Mouse (Mus musculus): Measurements from ENCODE around the gene Fcgrt.

Fcgrt gene

DNA sequence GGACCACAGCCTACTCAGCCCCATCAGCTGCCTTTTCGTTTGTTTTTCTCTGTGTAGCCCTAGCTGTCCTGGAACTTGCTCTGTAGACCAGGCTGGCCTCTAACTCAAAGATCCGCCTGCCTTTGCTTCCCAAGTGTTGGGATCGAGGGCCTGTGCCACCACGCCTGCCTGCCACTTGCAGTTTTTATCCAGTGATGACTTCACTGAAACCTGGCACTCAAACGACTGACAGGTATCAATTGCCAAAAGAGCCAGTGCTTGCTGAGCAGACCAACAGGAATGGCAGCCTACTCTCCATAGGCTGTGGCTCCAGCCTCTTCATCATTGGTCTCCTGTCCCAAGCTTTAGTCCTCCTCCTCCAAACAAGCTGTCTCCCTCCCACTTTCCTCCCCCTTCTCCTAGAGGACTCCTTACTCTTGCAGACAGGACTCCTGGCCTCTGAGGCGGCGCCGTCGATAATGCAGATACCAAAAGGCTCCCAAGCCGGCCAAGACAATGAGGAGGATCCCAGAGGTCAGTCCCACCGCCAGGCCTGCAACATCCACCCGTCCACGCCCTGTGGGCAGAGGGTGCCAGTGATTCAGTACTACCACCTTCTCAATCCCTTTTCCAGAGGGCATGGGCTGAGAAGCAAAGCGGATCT is 47.2 kb downstream of the Fcgrt start:
- no peak for DNase-seq (ENCODE audit: low spot score in 2 of 2)

DNA sequence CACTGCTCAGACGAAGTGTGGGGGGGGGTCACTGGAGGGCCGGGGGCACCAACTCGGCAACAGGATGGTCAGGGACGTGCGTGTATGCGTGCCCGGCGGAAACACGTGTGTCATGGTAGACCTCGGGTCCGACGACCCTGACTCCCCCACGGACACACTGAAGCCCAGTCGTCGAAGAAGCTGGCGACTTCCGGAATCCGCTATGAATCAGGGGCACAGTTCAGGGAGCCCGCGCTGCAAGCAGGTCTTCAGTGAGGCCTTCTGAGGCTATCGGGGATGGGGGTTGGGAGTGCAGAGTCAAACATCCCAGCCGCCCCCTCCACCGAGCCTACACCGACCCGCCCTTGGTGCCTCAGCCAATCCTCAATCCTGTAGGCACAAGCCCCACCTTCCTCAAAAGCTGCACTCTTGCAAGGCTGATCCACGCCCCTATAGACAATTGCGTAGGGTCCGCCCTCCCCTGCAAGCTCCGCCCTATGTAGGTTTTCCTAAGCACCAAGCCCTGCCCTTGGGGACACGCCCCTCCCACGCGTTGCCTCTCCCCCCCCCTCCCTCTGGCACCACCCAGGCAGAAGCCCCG is 49.6 kb downstream of the Fcgrt start:
- DNase-seq (ENCODE audit: low spot score in 2 of 2) = peak; percentile 65 to 83

DNA sequence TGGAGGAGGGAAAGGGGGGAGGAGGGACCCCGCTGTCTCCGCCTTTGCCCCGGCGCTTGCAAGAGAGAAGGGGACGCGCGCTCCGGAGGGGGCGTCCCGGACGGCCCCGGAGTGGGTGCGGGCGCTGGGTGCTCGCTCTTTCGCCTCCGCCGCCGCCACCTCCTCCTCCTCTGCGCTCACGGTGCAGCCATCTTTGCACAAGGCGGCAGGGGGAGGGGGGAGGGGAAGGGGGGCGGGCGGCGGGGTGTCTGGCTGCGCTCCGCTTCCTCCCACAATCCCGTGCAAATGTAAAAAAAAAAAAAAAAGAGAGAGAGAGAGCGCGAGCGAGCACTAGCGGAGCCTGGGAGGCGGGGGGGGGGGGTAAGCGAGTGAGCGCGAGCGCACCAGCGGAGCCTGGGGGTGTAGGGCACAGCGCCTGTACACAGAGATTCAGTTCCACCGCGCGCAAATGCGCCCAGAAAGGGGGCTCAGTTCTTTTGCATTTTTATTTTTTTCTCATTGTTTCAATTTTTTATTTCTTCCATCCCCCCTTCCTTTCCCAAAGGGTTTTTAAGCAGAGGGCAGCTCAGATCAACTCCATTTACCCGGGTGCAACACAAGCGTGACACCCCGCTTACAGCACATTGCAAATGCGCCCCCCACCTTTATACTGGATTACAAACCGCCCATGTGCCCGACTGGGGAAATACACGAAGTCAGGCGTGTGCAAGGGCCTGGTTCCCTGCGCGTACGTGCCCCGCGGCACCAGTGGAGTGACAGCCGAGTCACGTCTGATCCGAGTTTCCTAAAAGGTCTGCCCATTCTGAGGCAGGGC is 50.3 kb downstream of the Fcgrt start:
- DNase-seq (ENCODE audit: low spot score in 2 of 2) = peak in 1 of 2 experiments; percentile 65

DNA sequence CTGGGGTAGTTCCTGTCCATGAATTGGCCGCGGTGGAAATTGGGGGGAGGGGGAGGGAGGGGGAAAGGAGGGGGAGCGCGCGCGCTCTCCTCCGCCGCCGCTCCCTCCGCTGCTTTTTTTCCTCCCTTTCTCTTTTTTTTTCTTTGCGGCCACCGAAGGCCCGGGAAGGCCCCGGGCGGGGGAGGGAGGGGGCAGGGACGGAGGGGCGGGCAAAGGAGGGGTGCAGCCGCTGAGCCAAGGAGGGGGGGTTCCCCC is 50.9 kb downstream of the Fcgrt start, which contains the start of gene Prr12:
TSS of gene Prr12 (minus strand) at position 20 of the 255 bp plus-strand sequence.
- DNase-seq (ENCODE audit: low spot score in 2 of 2) = no peak

DNA sequence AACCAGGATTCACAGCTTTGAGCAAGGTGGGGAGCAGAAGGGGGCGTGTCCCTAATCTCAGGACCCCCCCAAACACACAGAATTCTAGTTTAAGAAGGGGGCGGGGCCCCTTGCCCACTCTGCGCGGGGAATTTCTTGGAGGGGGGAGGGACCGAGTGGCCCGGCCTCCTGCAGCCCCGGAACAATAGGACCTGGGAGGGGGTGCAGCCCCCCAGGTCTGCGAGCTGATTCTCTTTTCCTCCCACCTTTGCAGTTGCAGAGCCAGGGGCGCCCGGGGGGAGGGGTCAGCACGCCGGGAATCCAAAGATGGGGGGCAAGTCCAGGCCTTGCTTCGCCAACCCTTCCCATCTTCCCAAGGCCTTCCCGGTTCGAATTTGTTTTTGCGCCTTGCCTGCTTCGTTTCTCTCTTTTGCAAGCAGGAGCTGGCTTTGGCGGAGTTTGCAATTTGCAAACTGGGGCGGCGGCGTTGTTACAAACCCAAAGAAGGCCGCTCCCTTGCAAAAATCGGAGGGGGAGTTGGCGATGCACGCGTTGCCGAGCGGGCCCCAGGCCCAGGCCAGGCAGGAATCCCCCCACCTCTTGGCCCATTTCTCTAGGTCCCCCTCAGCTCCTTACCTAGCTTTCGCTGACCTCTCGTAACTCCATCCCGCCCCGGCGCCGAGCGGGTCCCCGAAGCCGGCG is 51.3 kb downstream of the Fcgrt start:
- peak in 1 of 2 experiments; percentile 52 for DNase-seq (ENCODE audit: low spot score in 2 of 2)

DNA sequence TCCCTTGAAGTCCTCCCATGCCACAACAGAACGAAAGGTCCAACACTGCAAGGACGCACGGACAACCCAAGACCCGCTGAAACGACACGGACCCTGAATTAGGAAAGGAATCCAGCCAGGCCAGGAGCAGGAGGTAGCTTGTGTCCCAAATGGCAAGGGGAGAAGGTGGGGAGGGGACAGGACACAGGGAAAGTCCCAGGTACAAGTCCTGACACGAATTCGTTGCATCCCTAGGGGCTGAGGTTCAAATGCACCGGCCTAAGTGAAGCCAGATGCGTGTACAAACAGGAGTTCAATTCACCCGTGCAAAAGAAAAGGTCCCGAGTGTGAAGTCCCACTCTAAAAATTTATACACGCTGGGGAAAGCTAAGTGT is 52.1 kb downstream of the Fcgrt start:
- no peak for DNase-seq (ENCODE audit: low spot score in 2 of 2)

DNA sequence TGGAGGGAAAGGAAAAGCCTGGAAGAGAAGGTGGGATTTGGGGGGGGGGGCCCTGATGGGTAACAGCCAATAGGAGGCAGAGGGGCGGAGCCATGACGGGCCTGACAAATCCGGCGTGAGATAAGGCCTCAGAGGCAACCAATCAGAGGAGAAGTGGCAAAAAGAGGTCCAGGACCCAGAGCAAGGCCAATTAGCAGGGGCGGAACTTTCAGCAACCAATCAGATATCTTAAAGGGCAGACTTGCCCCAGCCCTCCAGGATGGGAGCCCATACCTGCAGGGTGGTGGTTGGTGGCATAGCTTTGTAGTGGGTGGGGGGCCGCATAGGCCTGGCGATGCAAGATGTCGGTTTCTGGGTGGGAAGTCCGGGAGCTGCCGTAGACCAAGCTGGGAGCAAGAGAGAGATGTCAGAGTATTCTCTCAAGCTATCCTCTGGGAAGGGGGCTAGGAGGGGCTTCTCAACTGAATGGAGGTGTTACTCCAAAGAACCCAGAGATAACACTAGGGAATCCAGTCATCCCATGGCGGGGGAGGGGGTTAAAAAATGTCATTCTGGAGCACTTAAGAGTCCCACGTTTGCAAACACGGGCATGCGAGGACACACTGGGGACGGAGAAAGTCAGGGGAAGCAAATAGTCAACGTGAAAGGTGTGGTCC is 52.6 kb downstream of the Fcgrt start:
- peak in 1 of 2 experiments; percentile 79 for DNase-seq (ENCODE audit: low spot score in 2 of 2)

DNA sequence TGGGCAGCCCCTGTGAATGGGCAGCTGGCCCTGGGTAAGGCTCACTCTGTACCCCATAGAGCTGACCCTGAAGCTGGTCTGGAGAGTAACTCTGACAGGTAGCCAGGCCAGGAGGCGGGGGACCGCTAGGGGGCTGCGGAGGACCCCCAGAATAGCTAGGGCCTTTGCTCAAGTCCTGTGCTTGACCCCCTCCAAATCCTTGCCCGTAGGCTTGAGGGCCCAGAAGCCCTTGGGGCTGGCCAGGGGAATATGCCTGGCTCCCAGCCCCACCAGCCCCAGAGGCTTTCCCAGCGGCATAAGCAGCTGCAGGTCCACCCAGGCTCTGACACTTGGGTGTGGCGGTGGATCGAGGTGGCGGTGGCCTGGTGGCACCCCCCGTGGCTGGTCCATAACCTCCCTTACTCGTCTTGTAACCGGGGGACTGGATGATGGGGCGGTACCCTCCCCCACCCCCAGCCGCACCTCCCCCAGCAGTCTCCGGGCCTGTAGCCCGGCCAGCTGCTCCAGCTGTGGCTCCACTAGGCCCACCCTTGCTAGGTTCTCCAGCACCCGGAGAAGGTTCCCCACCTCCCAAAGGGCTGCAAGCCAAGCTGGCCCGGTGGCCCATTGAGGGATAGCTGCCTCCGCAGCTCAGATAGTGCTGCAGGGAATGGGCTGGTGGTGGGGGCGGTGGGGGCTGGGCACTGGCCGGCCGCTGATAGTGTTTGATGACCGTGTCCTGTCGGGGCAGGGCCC is 54.6 kb downstream of the Fcgrt start:
- DNase-seq (ENCODE audit: low spot score in 2 of 2) = no peak

DNA sequence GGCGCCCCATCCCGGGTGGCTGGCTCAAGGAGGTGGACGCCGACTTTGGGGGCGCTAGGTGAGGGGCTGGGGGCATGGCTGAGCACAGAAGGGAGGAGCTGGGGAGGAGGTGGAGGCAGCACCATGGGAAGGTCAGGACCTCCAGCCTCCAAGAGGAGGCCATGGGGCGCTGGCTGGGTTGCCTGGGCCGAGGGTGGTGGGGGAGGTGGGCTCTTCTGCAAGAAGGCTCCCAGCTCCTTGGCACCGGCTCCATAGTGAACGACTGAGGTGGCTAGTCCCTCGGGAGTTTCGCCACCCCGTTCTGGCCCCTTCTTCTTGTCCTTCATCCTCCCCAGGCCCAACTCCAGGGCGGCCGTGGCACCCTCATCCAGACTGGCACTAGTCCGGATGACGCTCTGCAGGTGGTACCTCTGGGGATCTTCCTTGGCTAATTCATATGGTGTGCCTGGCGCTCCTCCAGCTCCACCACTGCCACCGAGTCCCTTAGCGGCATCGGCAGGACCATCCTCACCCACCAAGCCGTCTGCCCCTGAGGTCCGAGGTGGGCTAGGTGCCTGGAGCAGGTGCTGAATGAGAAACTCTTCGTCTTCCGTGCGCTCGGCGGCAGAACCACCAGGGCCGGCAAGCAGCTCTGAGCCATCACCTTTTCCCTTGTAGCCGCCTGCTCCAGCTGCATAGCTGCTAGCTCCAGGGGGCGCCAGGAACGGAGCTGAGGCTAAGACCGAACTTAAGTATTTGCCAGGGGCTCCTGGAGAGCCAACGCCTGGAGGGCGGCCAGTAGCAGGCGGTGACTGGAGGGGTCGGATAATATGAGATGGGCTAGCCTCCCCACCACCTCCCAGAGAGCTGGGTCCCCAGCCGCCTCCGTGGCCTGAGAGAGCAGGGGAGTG is 55.4 kb downstream of the Fcgrt start:
- no peak for DNase-seq (ENCODE audit: low spot score in 2 of 2)

DNA sequence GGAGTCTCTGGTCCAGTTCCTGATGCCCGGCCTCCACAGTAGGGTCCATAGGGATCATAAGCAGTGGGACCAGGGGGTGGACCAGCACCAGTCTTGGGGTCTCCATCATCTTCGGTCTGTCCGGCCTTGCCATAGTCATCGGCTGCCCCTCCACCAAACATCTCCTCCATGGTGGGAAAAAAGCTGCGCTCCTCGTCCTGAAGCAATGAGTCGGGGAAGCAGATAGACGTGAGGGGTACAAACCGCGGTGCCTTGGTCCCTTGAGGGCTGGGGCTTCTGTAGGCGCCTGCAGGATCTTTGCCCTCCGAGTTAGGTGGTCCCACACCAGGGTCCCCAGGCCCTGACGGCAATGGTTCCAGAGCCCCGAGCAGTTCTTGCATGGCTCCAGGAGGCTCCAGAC is 56.2 kb downstream of the Fcgrt start:
- no peak for DNase-seq (ENCODE audit: low spot score in 2 of 2)

DNA sequence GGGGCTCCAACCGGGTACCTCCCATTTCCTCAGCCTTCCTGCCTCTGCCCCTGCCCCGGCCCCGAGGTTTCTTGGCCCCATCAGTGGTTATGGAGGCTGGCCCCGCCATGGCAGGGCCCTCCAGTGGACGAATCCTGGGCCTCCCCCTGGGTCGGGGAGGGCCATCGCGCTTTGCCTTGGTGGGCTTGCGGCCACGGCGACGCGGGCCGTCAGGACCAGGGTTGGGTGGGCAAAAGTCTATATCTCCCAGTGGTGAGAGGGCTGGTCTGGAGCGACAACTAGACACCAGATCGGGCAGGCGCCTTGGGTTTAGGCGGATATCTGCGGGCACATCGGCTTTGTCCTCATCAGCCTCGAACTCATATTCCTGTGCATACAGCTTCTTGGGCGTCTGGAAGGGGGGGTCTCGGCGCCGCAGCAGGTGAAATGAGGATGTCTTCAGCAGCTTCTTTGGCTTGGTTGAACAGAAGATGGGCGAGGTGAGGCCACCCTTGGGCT is 56.7 kb downstream of the Fcgrt start:
- DNase-seq (ENCODE audit: low spot score in 2 of 2) = no peak

DNA sequence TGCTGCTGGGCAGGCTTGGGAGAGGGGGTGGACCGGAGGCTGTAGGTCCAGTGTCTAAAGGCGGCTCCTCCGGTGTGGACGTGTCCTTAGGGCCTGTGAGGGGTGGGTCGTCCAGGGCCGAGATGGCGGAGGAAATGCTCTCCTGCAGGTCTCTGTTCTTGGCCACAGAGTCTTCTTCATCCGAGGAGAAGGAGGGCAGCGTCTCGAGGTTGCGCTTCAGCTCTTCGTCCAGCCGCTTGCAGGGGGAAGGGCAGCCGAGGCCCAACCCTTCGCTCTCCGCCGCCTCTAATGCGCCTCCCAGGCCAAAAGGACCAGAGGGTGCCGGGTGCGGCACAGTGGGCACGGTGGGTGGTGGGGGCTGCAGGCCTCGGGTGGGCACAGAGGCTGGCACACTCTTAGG is 57.9 kb downstream of the Fcgrt start:
- DNase-seq (ENCODE audit: low spot score in 2 of 2) = no peak

DNA sequence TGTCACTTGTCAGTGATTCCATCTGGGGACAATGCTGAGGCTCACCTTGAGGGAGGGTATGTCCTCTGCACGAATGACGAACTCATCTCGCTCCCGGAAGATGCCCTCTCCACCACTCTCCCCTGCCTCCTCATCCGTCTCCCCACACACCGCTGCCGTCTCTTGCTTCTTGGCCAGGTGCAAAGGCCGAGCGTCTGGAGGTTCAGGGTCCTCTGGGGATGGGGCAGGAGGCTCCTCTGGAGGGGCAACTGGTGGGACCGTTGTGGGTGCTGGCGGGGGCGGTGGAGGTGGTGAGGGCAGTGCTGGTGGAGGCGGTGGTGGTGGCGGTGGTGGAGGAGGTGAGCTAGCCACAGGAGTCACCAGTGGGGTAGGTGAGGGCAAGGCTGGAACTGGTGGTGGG is 60.3 kb downstream of the Fcgrt start:
- DNase-seq (ENCODE audit: low spot score in 2 of 2) = no peak
